Mouse (Mus musculus) heart, adult 9 months (tissue): Measurements from ENCODE around the gene Spata32.

Source experiments
- DNase-seq, 2 experiments: peaks; one replicate each; pipeline ENCODE4 v3.0.0; 2022; ENCODE audit warnings: low spot score in 2 of 2

Gene Spata32

DNA sequence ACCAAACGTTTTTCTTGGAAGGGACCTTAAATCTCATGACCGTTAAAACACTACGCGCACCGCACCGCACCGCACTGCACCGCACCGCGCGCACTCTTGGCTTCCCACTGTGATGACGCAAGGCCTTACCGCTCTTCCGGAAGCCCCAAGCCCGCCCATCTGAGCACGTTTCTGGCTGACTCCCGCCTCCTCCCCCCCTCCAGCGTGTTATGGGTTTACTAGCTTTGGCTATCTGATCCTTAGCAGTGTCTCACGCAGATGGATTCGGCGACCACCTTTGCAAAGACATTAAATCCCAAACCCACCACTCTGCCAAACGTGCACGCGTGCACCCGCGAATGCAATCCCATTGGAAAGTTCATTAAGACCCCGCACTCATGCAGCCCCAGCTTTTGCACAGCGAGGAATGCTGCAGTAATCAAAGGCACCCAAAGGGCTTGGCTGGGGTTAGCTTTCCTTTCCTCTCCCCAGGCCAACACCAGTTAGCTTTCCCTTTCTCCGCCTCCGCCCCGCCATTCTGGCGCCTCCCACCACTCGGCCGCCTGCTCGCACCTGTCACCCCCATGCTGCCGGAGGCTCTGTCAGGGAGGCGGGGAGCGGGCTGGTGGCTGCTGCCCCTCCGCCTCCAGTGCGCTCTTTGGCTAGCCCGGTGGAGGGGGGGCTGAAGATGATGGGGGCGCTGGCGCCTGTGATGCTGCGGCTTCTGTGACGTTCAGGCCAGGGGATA is at the start of gene Spata32:
TSS of gene Spata32 (minus strand) at position 643 of the 727 bp plus-strand sequence.
- DNase-seq = peak; percentile 44 to 53

DNA sequence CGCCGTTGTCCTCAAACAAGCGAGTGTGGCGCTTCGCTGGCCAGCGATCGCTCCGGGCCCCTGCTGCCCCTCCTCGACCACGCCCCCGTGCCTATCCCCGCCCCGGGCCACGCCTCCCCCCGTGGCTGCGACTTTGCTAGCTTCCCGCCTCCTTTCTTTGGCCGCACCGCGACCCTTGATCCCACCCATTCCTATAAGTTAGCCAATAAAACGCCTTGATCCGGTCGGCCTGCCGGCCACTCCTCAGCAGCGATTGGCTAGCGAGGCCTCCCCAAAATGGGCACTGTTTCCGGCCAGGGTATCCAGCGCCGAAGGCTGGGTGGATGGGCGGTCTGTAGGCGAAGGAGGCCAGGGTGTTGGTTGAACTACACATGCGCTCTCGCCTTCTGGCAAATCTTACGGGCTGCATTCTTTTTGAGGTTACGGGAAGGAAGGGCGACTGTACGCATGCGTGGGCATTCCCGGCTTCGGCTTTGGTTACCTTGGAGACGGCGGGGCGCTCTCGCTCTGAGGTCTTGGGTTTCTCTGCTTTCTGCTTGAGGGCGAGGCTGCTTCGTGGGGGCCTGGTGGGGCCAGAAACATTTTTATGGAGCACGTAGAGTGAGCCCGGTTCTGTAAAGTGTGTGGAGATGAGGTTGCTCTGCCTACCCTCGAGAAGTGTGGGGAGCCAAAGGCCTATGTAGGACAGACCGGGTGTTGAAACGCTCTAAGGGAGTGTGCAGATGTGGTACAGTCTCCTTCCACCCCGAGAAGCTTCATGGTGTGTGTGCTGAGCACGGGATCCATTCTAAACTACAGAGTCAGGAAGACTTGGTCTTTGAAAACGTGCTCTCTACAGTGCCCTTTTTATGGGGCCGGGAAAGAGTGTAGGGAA is 49.4 kb upstream of the Spata32 start, which contains the start of gene Map3k14:
TSS of gene Map3k14 (minus strand) at position 127 of the 874 bp plus-strand sequence.
- peak; percentile 100 for DNase-seq

GRCm38 (mm10) chr11:103266729-103267345 is 48.6 kb upstream of the Spata32 start:
- DNase-seq = no peak

DNA sequence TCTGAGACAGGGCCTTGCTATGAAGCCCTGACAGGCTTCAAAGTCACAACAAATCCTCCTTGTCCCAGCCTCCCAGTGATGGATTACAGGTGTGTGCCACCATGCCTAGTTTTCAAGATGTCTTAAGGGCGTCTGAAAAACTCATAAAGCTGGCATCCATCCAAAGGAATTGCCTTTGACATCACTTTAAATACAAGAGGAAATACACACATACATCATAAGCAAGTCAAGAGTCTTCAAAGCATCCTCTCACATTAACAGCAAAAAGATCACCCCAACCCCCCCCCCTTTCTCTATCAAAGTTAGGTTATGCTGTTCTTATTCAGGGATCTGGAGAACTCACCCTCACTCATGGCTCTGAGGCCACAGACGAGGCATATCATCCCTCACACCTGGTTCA is 47.6 kb upstream of the Spata32 start:
- no peak for DNase-seq

DNA sequence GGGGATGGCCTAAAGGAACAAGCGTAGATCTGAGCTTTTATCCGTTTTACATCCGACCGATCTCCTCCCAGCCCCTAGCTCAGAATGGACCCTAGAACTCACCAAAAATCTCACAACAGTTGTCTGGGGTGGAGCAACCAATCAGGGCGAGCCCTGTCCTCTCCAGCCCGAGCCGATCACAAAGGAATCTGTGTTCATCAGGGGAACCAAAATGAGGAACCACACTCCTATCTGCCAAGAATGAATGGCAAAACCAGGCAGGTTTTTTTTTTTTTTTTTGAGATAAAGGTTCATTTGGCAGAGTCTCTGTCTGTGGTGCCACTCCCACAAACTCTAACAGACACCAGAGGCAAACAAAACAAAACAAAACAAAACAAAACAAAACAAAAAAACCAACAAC is 47.0 kb upstream of the Spata32 start:
- DNase-seq = no peak

GRCm38 (mm10) chr11:103264427-103265005 is 46.3 kb upstream of the Spata32 start:
- DNase-seq = no peak

GRCm38 (mm10) chr11:103263551-103263950 is 45.3 kb upstream of the Spata32 start:
- no peak for DNase-seq

DNA sequence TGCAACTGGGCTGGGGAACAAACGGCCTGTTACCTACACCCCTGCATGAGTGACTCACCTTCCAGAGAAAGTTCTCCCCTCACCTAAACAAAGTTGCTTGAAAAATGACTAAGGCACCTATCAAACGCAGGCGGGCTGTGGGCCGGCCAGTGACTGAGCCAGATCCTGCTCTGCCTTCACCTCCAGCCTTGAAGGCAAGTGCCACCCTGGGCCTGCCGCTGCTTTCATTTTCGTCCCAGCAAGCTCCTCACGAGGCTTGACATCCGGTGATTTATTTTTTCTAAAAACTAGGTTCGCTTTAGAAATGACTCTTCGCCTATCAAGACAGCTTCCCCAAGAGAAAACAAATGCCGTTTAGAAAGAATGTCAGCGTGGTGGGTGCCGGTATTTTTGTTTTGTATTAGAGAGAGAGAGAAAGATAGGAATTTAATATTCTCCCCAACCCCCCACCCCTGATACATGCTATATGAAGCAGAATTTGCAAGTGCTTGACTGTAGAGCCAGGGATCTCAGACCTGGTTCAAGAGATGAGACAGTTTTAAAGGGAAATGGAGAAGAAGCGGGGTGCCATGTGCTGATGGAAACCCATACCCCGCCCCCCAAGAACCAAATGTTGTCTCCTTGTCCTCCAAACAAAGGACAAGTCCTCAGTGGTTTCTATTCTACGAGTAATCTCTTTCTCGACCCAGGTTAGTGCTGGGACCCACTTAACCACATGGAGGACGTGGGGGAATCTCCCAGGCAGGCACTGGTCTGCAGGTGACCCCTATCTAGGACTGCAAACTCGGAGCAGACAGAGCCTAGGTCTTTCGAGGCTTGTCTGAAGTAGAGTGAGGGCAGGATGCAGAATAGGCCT is 44.4 kb upstream of the Spata32 start:
- DNase-seq = peak in 1 of 2 experiments; percentile 55

DNA sequence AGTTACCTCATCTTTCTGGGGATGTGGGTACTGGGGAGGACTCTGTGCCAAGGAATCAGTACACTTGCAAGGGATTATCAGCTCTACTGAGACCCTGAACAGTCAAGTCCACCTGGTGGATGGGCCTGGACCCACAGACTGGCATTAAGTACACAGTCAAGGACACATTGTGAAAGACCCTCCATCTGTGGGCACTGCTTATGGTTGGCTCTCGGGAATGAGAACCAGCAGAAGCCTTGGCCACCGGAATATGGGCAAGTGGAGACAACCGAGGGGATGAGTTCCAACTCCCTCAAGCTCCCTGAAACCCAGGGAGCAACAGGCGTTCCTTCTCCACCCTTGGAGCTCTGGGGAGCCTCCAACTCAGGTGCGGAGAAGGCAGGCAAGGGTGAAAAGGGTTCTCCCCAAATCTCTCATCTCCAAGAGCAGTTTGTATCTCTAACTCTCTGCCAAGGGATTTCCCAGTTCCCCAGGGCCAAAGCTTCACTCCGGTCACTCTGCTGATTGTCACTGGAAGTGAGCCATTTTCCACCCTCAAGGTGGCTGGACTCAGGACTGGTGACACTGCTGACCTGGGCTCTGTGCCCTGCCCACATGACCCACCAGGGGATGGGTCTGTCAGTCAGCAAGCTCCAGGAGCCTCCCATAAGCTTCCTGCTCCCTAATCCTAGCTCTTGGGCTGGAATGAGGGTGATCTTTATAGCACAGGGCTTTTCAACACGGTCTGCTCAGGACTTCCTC is 43.6 kb upstream of the Spata32 start:
- peak; percentile 77 to 78 for DNase-seq

- DNase-seq = no peak
These were observed 42.4 kb upstream of the Spata32 start for GRCm38 (mm10) chr11:103260515-103261192.

GRCm38 (mm10) chr11:103260034-103260433 is 41.8 kb upstream of the Spata32 start:
- DNase-seq = no peak

GRCm38 (mm10) chr11:103257938-103258481 is 39.8 kb upstream of the Spata32 start:
- no peak for DNase-seq

- DNase-seq = no peak
These were observed 35.4 kb upstream of the Spata32 start for GRCm38 (mm10) chr11:103253605-103254004.

- DNase-seq = no peak
These were observed 34.1 kb upstream of the Spata32 start for GRCm38 (mm10) chr11:103252380-103252779.

GRCm38 (mm10) chr11:103250324-103250723 is 32.1 kb upstream of the Spata32 start:
- no peak for DNase-seq

GRCm38 (mm10) chr11:103249509-103249908 is 31.3 kb upstream of the Spata32 start:
- DNase-seq = peak in 1 of 2 experiments; percentile 63

- DNase-seq = no peak
These were observed 30.6 kb upstream of the Spata32 start for GRCm38 (mm10) chr11:103248837-103249236.

DNA sequence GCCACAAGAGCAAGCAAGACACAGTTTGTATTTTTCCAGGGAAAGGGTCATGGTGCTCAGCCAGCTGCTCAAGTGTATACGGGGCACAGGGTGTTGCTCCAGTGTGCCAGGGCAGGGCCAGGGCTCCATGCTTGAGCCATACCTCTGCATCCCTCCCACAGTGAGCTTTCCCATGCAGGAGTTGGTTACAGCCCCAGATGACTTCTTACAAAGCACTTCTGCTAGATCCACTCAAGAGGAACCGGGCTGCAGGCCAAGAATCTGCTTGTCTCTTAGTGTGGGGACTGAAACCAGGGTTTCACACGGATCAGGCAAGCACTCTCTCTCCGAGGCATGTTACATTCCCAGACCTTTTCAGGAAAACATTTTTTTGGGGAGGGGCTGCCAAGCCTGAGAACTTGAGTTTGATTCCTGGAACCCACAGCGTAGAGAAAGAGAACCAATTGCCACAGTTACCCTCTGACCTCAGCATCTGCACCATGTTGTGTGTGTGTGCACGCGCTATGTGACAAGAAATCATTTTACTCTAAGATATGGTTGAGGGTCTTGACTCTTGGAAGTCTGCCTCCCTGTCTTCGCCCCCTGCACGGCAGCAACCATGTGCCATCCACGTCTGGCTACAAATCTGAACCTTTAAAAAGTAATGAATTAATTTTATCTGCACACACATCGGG is 29.4 kb upstream of the Spata32 start:
- peak; percentile 80 to 86 for DNase-seq
